Mouse (Mus musculus) urinary bladder, postnatal 25 days (tissue): ENCODE results near the gene Gm49416.

ENCODE experiments used
- DNase-seq: peaks from one replicate; pipeline ENCODE4 v3.0.0; 2022; ENCODE audit warnings: low spot score

Gene Gm49416

DNA sequence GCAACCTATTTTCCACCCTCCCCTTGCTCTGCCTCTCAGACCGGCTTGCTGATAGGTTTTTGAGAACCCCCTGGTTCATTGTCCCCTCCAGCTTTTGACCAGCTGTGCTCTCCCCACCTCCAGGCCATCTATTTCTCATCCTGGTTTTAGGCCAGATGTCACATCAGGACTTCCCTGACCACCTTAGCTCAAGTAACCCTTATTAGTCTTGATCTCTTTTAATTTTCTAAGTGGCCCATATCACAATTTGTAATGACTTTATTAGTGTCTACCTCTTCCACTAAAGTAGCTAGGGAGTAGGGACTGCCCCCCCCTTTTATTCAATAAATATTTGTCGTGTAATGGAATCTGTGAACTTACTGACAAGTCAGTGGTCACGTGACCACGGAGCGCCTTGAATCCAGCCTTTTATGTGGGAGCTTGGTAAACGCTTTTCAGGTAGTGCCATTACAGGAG is 32.1 kb downstream of the Gm49416 start:
- DNase-seq, result no peak

DNA sequence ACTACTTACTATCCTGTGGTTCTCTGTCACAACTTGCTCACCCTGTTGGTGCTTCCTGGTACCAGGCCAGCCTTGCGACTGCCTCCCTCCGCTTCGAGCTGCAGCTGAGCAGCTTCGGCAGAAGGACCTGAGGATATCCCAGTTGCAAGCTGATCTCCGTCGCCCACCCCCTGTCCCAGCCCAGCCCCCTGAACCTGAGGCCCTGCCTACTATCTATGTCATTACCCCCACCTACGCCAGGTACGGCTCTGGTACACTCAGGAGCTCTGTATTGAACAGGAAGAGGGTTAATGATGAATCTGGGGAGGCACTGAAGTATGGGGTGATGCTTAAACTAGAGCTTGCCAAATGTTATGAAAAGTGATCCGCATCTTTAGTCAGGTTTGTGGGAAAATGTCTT is 33.0 kb downstream of the Gm49416 start:
- DNase-seq, result no peak

DNA sequence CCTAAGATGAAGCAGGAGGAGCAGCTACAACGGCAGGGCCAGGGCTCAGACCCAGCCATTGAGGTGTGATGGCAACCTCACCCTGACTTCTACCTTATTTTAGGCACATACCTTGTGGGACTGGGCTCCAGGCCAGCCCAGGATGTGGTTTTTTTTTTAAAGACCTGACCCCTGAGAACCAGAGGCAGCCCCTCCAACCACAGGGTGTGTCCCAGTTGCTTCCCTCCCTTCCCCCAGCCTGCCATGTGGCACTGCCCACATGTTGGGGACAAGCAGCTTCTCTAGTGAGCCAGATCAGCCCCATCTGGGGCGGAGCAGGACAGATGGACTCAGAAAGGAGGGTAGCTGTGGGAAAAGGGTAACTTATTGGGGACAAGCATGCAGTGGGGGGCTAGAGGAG is 38.0 kb downstream of the Gm49416 start:
- DNase-seq, result no peak

DNA sequence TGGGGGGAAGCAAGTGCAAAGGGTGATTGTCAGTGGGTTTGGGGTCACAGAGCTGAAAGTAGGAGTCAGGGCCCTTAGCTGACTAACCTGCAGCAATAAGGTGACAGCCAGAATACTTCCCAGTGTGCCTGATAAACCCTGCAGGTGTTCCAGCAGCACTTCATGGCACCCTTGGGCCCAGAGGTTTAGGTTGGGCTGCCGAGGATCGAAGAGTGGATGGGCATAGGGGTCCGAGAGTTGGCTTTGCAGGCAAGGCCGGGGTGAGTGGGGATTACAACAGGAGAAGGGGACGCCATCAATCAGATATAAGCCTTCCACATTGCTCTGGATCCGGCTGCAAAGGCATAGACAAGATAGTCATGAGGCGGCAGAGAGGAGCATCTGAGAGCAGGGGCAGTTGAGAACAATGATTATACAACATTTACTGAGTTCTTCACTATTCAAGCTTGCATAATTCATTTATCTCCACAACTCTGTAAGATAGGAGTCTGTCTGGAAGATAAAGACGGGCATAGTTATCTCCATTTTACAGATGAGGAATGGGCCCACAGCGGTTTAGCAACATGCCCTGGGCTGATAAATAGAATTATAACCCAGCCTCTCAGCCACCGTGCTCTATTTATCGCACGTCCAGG is 39.3 kb downstream of the Gm49416 start:
- DNase-seq, result no peak

DNA sequence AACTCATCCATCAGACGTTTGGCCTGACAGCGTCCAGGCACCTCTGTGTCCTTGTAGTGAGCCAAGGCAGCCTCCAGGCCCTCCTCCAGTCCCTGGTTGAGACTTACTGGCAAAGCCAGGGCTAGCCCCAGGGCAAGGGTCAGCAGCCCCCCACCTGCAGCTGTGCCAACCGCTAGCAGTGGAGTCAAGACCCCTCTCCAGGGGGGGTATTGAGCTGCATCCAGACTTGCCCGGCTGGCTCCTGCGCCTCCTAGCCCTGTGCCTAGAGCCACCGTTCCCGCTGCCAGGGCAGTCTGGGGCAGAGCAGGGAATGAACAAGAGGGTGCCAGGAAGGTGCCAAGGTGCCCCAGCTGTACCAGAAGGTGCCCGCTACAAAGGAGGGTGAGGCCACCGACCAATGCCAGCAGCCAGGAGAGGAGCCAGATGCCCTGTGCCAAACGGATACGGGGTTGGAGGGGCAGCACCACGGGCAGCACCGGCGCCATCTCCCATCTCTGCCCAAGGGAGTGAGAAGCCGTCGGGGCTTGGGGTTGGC is 40.0 kb downstream of the Gm49416 start:
- no peak for DNase-seq

DNA sequence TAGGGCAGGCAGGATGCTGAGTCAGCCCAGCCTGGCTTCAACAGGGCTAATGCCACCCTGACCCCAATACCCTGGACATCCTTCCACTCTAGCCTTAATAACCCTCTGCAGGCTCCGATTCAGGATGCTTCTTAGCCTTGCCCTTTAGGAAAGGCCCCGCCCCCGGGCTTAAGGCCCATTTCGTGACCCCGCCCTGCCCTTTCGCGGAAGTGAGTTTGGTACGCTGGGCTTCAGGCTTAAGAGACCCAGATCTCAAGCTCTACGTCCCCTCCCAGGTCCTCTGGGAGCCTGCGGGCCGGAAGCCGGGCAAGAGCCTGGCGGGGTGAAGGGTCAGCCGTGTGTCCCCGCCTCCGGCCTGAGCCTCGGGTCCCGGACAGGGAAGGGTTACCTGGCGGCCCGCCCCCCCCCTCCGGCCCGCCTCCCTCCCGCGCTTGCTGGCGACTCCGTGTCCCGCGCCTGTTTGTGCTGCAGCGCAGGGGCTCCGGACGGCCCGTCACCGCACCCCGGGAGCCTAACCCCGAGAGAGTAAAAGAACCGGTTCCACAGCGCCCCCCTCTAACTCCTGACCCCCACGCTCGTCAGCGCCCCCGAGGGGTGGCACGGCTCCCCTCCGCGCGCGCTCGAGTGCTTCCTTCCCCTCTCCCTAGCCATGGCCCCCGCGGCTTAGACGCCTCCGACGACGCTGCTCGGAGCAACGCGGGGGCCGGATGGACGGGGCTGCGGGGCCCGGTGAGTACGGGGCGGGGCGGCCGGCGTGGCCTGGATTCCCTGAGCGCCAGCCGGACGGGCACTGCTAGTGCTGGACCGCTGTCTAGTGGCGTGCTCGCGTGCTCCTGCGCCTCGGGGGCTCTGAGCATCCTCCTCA is 40.7 kb downstream of the Gm49416 start, which contains the start of the genes Rom1 and Eml3:
Rom1 (minus strand) TSS at position 133 of the 865 bp plus-strand sequence.
Eml3 (plus strand) TSS at position 329 of the 865 bp plus-strand sequence.
- peak; percentile 84 for DNase-seq

DNA sequence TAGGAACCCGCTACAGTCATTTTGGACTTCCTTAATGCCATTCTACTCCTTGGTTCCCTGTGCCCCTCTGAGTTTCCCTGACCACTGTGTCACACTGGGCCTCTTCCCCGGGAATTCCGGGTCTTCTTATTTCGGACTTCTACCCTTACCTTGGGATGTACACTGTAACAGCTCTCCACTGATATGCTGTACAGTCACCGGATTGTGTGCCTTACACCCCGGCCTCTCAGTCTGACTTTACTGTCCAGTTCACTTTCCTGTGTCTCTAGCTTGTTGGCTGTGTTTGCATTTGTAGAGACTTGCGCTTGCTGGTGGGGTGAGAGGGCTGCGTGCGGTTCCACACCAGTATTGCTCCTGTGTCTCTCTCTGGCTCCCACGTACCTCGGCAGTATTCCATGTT is 41.4 kb downstream of the Gm49416 start:
- no peak for DNase-seq

DNA sequence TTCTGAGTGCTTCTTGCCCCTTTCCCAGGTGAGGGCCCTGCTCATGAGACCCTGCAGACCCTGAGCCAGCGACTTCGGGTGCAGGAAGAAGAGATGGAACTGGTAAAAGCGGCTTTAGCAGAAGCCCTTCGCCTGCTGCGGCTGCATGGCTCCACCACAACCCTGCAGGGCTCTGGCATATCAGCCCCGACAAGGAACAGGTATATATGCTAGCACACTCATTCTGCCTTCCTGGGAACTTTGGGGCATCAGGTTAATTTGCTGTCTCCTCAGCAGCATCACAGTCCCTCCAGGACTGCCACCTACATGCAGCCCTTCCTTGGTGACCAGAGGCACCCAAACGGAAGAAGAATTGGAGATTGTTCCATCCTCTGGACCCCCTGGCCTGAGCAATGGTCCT is 42.0 kb downstream of the Gm49416 start:
- DNase-seq, result no peak

DNA sequence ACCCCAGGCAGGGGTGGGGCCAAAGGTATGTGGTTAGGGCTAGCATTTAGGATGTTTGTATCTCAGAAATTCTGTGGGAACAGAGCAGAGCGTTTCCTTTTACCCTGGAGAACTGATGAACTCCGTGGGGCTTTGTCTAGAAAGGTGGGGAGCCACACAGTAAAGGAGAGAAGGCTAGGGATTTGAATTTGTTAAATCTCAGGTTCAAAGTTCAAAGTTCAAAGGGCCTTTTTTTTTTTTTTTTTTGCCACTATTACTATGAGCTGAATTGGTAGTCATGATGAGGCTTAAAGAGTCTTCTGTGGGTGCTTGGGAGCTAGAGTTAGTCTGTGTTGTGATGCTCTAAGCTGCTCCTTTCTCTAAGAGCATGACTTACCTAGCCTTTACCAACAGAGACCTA is 48.0 kb downstream of the Gm49416 start:
- DNase-seq, result no peak

DNA sequence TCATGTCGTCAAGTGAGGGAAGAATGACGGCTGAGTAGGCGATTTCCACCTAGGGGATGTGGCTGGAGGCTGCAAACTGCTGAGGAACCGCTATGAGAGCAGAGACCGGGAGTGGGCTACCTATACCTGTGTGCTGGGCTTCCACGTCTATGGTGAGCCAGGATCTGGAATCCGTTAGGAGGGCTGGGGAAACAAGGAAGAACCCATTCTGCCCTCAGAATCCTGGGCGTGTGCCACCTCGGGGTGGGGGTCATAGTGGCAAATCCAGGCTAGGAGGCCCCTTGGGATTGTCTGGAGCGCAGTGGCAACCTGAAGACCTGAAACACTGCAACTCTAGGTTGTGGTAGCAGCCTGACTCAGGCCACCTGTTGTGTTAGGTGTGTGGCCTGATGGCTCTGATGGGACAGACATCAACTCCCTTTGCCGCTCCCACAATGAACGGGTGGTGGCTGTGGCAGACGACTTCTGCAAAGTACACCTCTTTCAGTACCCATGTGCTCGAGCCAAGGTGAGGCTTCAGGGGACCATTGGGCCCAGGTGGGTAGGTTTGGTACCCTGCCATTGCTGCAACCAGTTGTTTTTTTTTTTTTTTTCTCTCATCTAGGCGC is 51.9 kb downstream of the Gm49416 start:
- DNase-seq, result no peak

DNA sequence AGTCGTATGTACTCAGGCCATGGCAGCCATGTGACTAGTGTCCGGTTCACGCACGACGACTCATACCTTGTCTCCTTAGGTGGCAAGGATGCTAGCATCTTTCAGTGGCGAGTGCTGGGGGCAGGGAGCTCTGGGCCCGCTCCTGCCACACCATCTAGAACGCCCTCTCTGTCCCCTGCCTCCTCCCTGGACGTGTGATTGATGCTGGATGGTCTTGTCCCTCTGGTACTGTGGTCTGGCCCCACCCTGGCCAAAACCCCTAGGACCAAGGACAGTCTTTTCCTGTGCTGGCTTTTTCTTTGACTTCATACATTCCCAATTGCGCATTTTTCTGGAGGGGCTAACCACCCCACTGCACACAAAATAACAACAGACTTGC is 52.4 kb downstream of the Gm49416 start:
- no peak for DNase-seq

DNA sequence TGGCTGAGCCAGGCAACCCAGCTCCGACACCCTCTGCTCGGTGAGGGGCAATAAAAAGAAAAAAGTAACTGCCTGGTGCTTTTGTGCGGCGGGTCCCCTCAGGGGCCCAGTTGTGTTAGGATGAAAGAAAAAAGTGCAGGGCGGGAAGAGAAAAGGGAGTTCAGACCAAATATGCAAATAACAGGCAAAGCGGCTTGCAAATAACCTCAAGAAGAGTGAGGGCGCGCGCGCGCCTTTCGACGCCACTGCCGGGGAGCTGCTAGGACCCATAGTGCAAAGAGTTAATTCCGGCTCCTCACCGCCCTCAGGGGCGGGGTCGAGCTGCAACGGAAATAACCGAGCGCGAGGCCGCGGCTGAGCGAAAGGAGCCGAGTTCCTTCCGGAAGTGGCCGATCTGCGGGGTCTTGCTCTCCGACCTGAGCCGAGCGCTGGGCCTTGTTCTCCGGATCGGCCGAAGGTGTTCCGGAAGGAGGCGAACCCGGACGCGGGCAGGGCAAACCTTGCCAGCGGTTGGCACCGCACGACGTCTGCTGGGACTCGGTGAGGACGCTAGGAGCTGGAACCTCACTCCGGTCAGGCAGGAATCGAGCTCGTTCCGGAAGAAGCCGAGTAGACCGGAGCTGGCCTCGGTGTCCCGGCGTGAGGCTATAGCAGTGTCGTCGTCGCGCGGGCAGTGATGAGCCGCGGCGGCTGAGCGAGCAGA is 52.9 kb downstream of the Gm49416 start, which contains the start of gene Mta2:
Mta2 (plus strand) TSS at position 361 of the 703 bp plus-strand sequence.
- DNase-seq, result peak; percentile 95

DNA sequence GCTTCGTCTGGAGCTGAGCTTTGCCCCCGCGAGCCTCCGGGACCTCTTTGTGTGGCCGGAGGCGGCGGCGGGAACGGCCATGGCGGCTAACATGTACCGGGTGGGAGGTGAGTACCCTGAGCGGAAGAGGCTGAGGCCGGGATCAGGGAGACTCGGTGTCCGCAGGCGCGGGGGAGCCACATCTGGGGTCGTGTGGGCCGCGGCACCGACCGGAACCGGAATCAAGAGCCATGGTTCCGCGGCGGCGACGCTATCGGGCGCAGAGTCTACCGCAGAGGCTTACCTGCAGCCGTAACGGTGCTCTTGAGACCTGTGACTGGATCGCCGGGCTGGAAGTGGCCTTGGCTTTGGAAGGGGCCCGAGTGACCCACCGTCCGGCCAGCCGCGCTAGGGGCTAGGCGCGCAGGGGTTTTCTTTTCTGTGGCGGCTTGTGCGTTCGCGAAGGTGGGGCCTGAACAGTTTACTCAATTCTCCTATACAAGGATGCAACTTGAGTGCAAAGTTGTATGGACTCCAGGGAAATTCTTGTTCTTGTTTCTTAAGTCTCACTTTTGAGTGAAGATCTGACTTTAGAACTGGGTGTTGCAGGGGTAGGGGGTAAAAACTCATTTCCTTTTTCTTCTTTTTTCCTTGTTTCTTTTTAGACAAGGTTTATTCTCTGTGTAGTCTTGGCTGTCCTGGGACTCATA is 53.7 kb downstream of the Gm49416 start:
- no peak for DNase-seq

DNA sequence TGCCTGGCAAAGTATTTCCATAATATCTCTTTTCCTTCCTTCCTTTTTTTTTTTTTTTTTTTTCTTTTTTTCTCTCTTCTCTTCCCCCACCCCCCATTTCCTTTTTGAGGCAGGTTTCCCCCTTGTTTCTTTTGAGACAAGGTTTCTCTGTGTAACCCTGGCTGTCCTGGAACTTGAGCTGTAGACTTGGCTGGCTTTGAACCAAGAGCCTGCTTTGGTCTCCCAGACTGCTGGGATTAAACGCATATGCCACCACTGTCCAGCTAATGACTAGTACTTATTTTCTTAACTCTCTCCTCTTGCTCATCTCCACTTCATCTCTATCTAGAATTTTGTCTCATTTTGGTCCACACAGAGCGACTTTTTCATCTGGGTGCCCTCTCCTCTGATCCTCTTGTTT is 54.3 kb downstream of the Gm49416 start:
- no peak for DNase-seq

DNA sequence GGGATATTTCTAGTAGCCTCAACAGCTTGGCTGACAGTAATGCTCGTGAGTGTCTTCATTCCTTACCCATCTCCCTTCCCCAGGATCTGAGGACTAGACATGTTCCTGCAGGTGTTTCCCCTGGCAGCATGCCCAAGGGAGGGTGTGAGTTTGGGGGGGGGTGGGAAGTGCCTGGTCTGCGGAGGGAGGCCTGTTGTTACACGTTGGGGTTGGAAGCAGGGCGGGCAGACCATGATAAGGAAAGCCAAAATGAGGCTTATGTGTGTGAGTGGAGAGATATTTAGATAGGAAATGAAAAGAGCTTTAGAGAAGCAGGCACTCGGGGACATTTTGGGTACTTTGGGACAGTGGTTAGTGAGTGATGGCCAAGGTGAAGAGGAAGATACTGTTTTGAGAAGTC is 55.3 kb downstream of the Gm49416 start:
- peak; percentile 47 for DNase-seq

DNA sequence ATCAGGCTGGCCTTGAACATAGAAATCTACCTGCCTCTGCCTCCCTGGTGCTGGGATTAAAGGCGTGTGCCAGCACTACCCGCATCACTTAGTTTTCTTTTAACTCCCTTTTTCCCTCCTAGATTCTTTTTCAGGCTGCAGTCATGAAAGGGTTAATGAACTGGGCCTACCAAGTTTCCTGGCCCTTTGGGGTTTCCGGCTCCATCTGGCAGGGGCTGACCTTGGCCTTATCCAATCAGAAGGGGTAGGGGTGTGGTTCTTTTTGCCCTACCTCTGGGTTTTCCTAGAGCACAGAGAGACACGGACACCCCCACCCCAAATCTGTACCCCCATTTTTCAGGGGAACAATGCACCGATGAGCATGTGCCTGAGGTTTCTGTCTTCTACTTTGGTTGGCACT is 56.0 kb downstream of the Gm49416 start:
- peak; percentile 60 for DNase-seq
